Mouse (Mus musculus) midbrain, embryonic 11.5 days (tissue): ENCODE results near the gene Castor2. TPM values are rescaled to one million over a fixed set of nuclear protein-coding genes. Genes with fewer than 3 reads are reported as not detected.

Source experiments
- ATAC-seq: fragments of 200-750 bp; cut with Nextera tagmentation; 2 replicates; pipeline ENCODE4 v1.8.0; 2017; ENCODE audit warnings: moderate TSS enrichment, moderate library complexity; ENCODE audit not compliant: low FRiP score
- DNase-seq: peaks from one replicate; pipeline ENCODE4 v3.0.0; 2015; ENCODE audit warnings: low spot score; ENCODE audit errors: missing footprints
- H3K27ac ChIP-seq: fragments of 300-500 bp; sonication (generic); 2 replicates; pipeline ENCODE4 v1.5.1; 2014; ENCODE audit warnings: low read depth, low read length
- H3K27me3 ChIP-seq: fragments of 300-500 bp; sonication (generic); 2 replicates; pipeline ENCODE4 v1.6.1; 2014; ENCODE audit warnings: mild to moderate bottlenecking, low read length, moderate library complexity, mixed read lengths; ENCODE audit not compliant: control insufficient read depth, insufficient read depth
- H3K36me3 ChIP-seq: fragments of 300-500 bp; sonication (generic); 2 replicates; pipeline ENCODE4 v1.6.1; 2014; ENCODE audit warnings: mild to moderate bottlenecking, low read length, moderate library complexity, mixed read lengths; ENCODE audit not compliant: control insufficient read depth, insufficient read depth
- H3K4me1 ChIP-seq: fragments of 300-500 bp; sonication (generic); 2 replicates; pipeline ENCODE4 v1.6.1; 2014; ENCODE audit warnings: low read length; ENCODE audit not compliant: control insufficient read depth, insufficient read depth
- H3K4me2 ChIP-seq: fragments of 300-500 bp; sonication (generic); 2 replicates; pipeline ENCODE4 v1.6.1; 2014; ENCODE audit warnings: mild to moderate bottlenecking, moderate library complexity
- H3K4me3 ChIP-seq: fragments of 300-500 bp; sonication (generic); 2 replicates; pipeline ENCODE4 v1.5.1; 2014; ENCODE audit warnings: low read depth, low read length
- H3K9ac ChIP-seq: fragments of 300-500 bp; sonication (generic); 2 replicates; pipeline ENCODE4 v1.6.1; 2014; ENCODE audit warnings: low read length
- H3K9me3 ChIP-seq: fragments of 300-500 bp; sonication (generic); 2 replicates; pipeline ENCODE4 v1.6.1; 2016; ENCODE audit warnings: low read length; ENCODE audit not compliant: control insufficient read depth
- WGBS: fragments of 180-500 bp; shearing (Covaris S2); extraction: QIAGEN DNeasy Blood & Tissue Kit; methylation state at CpG from one replicate; pipeline ENCODE4 v1.1.7; 2014; 5-methylcytosine and 5-hydroxymethylcytosine counted together
- polyA plus RNA-seq: library from polyadenylated mRNA; unstranded; fragments of >200 nt; fragmentation: Nextera tagmentation; extraction: Ambion mirVana; gene quantifications from 2 replicates; pipeline ENCODE4 v1.2.1, GENCODE M21; 2014

Gene Castor2
- polyA plus RNA-seq, 1 experiment from 2014 or later = 11.7 TPM

DNA sequence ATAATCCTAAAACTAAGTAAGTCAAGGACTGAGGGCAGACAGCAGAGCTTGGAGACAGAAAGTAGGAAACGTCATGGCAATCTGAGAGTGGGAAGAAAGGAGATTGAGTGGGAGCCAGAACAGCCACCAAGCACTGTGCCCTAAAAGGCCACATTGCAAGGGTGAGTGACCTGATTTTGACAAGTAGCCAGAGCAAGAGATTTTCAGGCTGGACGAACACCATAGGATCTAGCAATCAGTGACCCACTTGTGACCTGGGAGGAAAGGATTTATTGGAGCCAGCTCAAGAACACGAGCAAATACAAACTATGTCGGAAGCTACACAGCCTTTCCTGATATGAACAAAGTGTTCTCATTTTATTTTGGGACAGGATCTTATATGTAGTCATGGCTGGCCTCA lies 83.2 kb downstream of the Castor2 start:
- peak overlapping the region; percentile 74 for H3K4me3 ChIP-seq
- no peak overlapping the region for H3K27ac ChIP-seq
- peaks cover 10% of the 10 kb centered on the region; the same call in 1 of the 2 replicates for H3K4me1 ChIP-seq
- no peaks in the 10 kb centered on the region for H3K36me3 ChIP-seq
- peak overlapping the region; percentile 93; the same call in 1 of the 2 replicates for H3K9ac ChIP-seq
- H3K4me2 ChIP-seq = peak overlapping the region; percentile 47
- no peak for ATAC-seq
- no peak for DNase-seq
- H3K9me3 ChIP-seq = no peaks in the 10 kb centered on the region
- 66% methylated on average over 4 of the region's 4 CpGs for WGBS
- H3K27me3 ChIP-seq = no peaks in the 10 kb centered on the region

DNA sequence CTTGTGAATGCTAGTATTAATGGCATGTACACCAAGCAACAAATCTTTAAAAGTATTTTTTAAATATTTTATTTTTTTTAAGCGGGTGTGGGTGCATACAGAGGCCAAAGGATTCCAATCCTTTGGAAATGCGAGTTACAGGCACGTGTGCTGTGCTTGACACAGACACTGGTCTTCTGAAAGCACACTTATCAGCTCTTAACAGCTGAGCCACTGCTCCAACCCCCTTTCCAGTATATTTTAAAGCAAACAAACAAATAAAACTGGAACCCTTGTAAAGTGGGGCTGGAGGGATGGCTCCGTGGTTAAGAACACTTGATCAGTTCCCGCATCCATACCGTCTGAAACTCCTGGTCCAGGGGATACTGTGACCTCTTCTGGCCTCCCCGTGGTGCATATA lies 83.7 kb downstream of the Castor2 start:
- 60% methylated on average over 7 of the region's 7 CpGs for WGBS
- ATAC-seq = no peak
- H3K9me3 ChIP-seq = no peaks in the 10 kb centered on the region
- DNase-seq = no peak
- H3K4me2 ChIP-seq = peak overlapping the region; percentile 47
- peaks cover 10% of the 10 kb centered on the region; the same call in 1 of the 2 replicates for H3K4me1 ChIP-seq
- no peaks in the 10 kb centered on the region for H3K27me3 ChIP-seq
- H3K27ac ChIP-seq = 0 out of 2 replicates have a peak overlapping the region, but pooled peaks have one; percentile 86
- peak overlapping the region; percentile 74 for H3K4me3 ChIP-seq
- H3K9ac ChIP-seq = peak overlapping the region; percentile 93
- H3K36me3 ChIP-seq = no peaks in the 10 kb centered on the region

DNA sequence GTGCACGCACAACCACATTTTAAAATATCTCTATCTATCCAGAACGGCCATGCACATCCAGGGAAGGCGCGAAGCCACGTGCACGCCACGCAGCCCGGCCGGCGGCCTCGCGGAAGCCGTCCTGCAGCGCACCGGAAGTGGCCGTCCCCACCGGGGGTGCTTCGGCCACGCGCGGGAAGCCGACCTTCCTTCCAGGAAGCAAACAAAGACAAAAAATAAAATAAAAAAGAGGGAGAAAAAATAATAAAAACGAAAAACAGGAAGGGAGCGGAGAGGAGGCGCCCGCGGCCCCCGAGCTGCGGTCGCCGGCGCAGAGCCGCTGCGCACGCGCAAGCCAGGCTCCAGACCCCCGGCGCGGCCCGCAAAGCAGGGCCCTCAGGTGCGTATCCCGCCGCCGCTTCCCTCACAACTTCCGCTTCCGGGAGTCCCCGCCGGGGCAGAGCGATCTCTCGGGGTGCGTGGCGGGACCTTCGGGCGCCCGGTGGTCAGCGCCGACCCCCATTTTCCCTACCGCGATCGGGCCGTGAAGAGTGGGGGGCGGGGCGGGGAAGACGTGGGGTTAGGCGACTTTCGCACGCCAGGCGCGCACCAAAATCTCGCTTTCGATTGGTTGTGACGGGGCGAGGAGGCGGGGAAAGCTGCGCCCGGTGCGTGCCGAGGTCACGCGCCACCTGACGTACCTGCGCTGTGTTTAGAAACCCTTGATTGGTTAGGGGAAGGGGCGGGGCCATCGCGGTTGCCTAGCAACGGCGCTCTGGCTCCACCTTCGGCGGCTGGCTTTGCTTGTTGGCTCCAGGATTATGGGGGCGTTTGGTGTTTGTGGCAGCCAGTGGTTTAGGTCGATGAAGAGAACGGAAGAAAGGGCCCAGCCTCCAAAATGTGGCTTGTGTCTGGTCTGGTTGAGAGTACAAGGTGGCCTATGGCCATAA lies 84.6 kb downstream of the Castor2 start, which contains the start of gene Gtf2ird2:
Gene Gtf2ird2, plus strand, starts transcription at position 140 of the 929 bp plus-strand sequence.
- no peaks in the 10 kb centered on the region for H3K9me3 ChIP-seq
- H3K4me2 ChIP-seq = peak within 1 kb of the TSS; percentile 47
- peaks cover 10% of the 10 kb centered on the region; the same call in 1 of the 2 replicates for H3K4me1 ChIP-seq
- DNase-seq = peak; percentile 100
- peak within 1 kb of the TSS; percentile 74 for H3K4me3 ChIP-seq
- peak within 1 kb of the TSS; percentile 86 for H3K27ac ChIP-seq
- ATAC-seq = peak; percentile 95
- H3K9ac ChIP-seq = peak within 1 kb of the TSS; percentile 93
- H3K27me3 ChIP-seq = no peaks in the 10 kb centered on the region
- no peaks in the 10 kb centered on the region for H3K36me3 ChIP-seq
- under 1% methylated on average over 92 of the region's 92 CpGs for WGBS

DNA sequence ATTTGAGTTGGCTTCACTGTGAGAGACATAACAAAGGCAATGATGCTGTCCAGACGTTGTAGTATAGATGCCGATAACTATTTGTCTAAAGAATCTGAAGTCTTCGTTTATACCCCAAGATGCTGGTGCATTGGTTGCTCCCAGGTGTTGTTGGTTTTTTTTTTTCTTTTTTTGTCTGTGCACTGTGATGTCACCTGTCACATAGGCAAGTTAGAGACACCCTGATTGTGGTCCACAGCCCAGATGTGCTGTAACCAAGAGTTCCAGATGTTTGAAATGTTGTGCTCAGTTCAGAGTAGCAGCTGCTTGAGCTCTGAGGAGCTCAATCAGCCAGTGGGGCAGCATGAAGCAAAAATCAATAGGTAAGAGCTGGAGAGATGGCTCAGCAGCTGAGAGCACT lies 86.5 kb downstream of the Castor2 start:
- DNase-seq (no peak), ATAC-seq (no peak)
- H3K36me3 ChIP-seq = no peaks in the 10 kb centered on the region
- no peak overlapping the region for H3K4me2 ChIP-seq
- no peak overlapping the region for H3K27ac ChIP-seq
- H3K4me3 ChIP-seq = no peak overlapping the region
- H3K9me3 ChIP-seq = no peaks in the 10 kb centered on the region
- no peak overlapping the region for H3K9ac ChIP-seq
- H3K4me1 ChIP-seq = peaks cover 10% of the 10 kb centered on the region; the same call in 1 of the 2 replicates
- 94% methylated on average over 3 of the region's 3 CpGs for WGBS
- H3K27me3 ChIP-seq = no peaks in the 10 kb centered on the region

DNA sequence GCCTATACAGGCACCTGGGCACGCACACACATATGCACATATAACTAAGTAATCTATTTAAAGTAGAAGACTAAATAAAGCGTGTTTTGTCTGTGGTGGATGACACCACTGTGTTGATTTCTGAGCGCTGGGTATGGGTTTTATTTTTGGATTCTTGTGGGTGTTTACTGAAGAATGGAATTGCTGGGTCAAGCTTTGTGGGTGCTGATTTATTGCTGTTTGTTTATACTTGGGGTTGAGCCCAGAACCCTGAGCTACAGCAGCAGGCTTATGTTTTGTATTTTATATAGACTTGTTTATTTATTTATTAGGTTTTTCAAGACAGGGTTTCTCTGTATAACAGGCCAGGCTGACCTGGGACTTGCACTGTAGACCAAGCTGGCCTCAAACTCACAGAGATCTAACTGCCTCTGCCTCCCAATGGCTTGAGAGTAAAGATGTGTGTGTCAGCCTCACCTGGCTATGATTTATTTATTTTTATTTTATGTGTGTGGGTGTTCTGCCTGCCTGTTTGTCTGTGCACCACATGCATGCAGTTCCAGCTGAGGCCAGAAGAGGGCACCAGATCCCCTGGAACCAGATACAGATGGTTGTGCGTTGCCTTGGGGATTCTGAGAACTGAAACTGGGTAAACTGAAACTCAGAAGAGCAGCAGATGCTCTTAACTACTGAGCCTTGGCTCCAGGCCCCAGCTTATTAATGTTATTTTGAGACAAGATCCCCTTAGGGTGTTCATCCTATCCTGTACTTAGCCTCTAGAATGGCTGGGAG lies 87.6 kb downstream of the Castor2 start:
- Histone ChIP-seq H3K4me1 (peaks cover 10% of the 10 kb centered on the region; the same call in 1 of the 2 replicates), H3K27me3 (no peaks in the 10 kb centered on the region), H3K4me3 (no peak overlapping the region), H3K9me3 (no peaks in the 10 kb centered on the region), H3K9ac (no peak overlapping the region), H3K27ac (no peak overlapping the region), H3K4me2 (no peak overlapping the region), H3K36me3 (no peaks in the 10 kb centered on the region)
- 73% methylated on average over 4 of the region's 4 CpGs for WGBS
- ATAC-seq = no peak
- peak; percentile 93 for DNase-seq

DNA sequence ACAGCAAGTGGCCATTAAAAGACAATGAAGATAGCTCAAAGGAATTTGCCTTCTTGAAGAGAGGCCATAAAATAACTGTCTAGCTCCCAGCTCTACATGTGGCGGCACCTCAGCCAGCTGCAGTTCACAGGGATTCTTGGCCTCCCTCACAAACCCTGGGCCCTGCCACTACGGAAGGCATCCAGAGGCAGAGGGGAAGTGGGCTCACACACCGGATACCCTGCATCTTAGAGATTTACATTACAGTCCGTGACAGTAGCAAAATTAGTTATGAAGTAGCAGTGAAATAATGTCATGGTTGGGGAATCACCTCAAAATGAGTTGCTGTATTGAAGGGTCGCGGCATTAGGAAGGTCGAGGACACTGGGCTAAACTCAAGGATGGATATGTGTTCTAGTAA lies 89.1 kb downstream of the Castor2 start:
- H3K4me1 ChIP-seq = peaks cover under 1% of the 10 kb centered on the region; the same call in 1 of the 2 replicates
- H3K4me3 ChIP-seq = no peak overlapping the region
- 92% methylated on average over 7 of the region's 7 CpGs for WGBS
- H3K27me3 ChIP-seq = no peaks in the 10 kb centered on the region
- DNase-seq = peak; percentile 54
- H3K9me3 ChIP-seq = no peaks in the 10 kb centered on the region
- H3K36me3 ChIP-seq = no peaks in the 10 kb centered on the region; the same call in 1 of the 2 replicates
- H3K9ac ChIP-seq = no peak overlapping the region
- no peak for ATAC-seq
- no peak overlapping the region for H3K4me2 ChIP-seq
- no peak overlapping the region for H3K27ac ChIP-seq

DNA sequence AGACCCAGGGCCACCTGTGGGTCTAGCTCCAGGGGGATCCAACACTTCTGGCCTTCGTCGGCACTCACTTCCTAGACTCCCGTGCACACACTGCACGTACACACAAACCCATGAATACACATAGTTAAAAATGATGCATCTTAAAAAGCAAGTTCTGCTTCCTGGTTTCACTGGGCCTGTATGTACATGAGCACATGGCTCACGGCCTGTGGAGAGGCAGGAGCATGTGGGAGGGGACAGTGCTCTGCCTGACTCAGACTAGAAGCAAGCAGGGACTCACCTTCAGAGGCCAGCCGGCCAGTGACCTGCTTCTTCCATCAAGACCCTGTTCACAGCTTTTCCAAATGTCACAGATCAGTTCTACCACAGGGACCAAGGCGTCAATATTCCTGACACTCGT lies 94.2 kb downstream of the Castor2 start:
- no peak overlapping the region for H3K4me2 ChIP-seq
- 89% methylated on average over 8 of the region's 8 CpGs for WGBS
- no peaks in the 10 kb centered on the region for H3K27me3 ChIP-seq
- no peak for ATAC-seq
- no peak overlapping the region for H3K9ac ChIP-seq
- no peaks in the 10 kb centered on the region for H3K9me3 ChIP-seq
- peak; percentile 19 for DNase-seq
- H3K4me1 ChIP-seq = no peaks in the 10 kb centered on the region
- H3K36me3 ChIP-seq = peaks cover 5% of the 10 kb centered on the region; the same call in 1 of the 2 replicates
- H3K27ac ChIP-seq = no peak overlapping the region
- H3K4me3 ChIP-seq = no peak overlapping the region
